Mouse (Mus musculus): Measurements from ENCODE around the gene 1700021F05Rik.

The 1700021F05Rik gene

GRCm38 (mm10) chr10:43540442-43541152 lies at the start of gene 1700021F05Rik:
Gene 1700021F05Rik, minus strand, starts transcription at chr10:43540994.
- peak; percentile 98 for ATAC-seq (ENCODE audit: insufficient number of reproducible peaks, low FRiP score, low TSS enrichment)

- no peak for ATAC-seq (ENCODE audit: insufficient number of reproducible peaks, low FRiP score, low TSS enrichment)
Observed at GRCm38 (mm10) chr10:43588470-43589177, 47.8 kb upstream of the 1700021F05Rik start.

GRCm38 (mm10) chr10:43584538-43584937 lies 43.7 kb upstream of the 1700021F05Rik start:
- ATAC-seq (ENCODE audit: insufficient number of reproducible peaks, low FRiP score, low TSS enrichment), result no peak

GRCm38 (mm10) chr10:43581260-43581659 lies 40.5 kb upstream of the 1700021F05Rik start:
- no peak for ATAC-seq (ENCODE audit: insufficient number of reproducible peaks, low FRiP score, low TSS enrichment)

GRCm38 (mm10) chr10:43580649-43581078 lies 39.9 kb upstream of the 1700021F05Rik start:
- no peak for ATAC-seq (ENCODE audit: insufficient number of reproducible peaks, low FRiP score, low TSS enrichment)

GRCm38 (mm10) chr10:43579381-43580261 lies 38.8 kb upstream of the 1700021F05Rik start:
- ATAC-seq (ENCODE audit: insufficient number of reproducible peaks, low FRiP score, low TSS enrichment), result no peak

- ATAC-seq (ENCODE audit: insufficient number of reproducible peaks, low FRiP score, low TSS enrichment), result no peak
Observed at GRCm38 (mm10) chr10:43578754-43579380, 38.1 kb upstream of the 1700021F05Rik start.

- no peak for ATAC-seq (ENCODE audit: insufficient number of reproducible peaks, low FRiP score, low TSS enrichment)
Observed at GRCm38 (mm10) chr10:43578366-43578753, 37.6 kb upstream of the 1700021F05Rik start.

GRCm38 (mm10) chr10:43577997-43578331 lies 37.2 kb upstream of the 1700021F05Rik start, which contains the start of gene Cd24a:
Gene Cd24a, plus strand, starts transcription at chr10:43578284.
- no peak for ATAC-seq (ENCODE audit: insufficient number of reproducible peaks, low FRiP score, low TSS enrichment)

- no peak for ATAC-seq (ENCODE audit: insufficient number of reproducible peaks, low FRiP score, low TSS enrichment)
Observed at GRCm38 (mm10) chr10:43577299-43577996, 36.7 kb upstream of the 1700021F05Rik start.

- peak; percentile 59 for ATAC-seq (ENCODE audit: insufficient number of reproducible peaks, low FRiP score, low TSS enrichment)
Observed at GRCm38 (mm10) chr10:43574956-43575355, 34.2 kb upstream of the 1700021F05Rik start.

GRCm38 (mm10) chr10:43574352-43574751 lies 33.6 kb upstream of the 1700021F05Rik start:
- no peak for ATAC-seq (ENCODE audit: insufficient number of reproducible peaks, low FRiP score, low TSS enrichment)

GRCm38 (mm10) chr10:43561311-43561710 lies 20.5 kb upstream of the 1700021F05Rik start:
- ATAC-seq (ENCODE audit: insufficient number of reproducible peaks, low FRiP score, low TSS enrichment), result no peak

- no peak for ATAC-seq (ENCODE audit: insufficient number of reproducible peaks, low FRiP score, low TSS enrichment)
Observed at GRCm38 (mm10) chr10:43560765-43561164, 20.0 kb upstream of the 1700021F05Rik start.

- ATAC-seq (ENCODE audit: insufficient number of reproducible peaks, low FRiP score, low TSS enrichment), result no peak
Observed at GRCm38 (mm10) chr10:43559313-43559712, 18.5 kb upstream of the 1700021F05Rik start.

- no peak for ATAC-seq (ENCODE audit: insufficient number of reproducible peaks, low FRiP score, low TSS enrichment)
Observed at GRCm38 (mm10) chr10:43557630-43558165, 16.9 kb upstream of the 1700021F05Rik start.

- no peak for ATAC-seq (ENCODE audit: insufficient number of reproducible peaks, low FRiP score, low TSS enrichment)
Observed at GRCm38 (mm10) chr10:43551388-43551787, 10.6 kb upstream of the 1700021F05Rik start.

GRCm38 (mm10) chr10:43550923-43551322 lies 10.1 kb upstream of the 1700021F05Rik start:
- ATAC-seq (ENCODE audit: insufficient number of reproducible peaks, low FRiP score, low TSS enrichment), result no peak

- no peak for ATAC-seq (ENCODE audit: insufficient number of reproducible peaks, low FRiP score, low TSS enrichment)
Observed at GRCm38 (mm10) chr10:43549411-43549810, 8.6 kb upstream of the 1700021F05Rik start.
